Mouse (Mus musculus) stomach, postnatal 0 days (tissue): ENCODE measurements at regions not wholly inside any gene's neighbourhood (a gene's known extent, or its start where the extent isn't known, plus 50 kb on each side); places are given as distances from the start of the nearest gene placed in this dataset.

Experiments
- CTCF ChIP-seq: IDR thresholded peaks from 2 replicates; pipeline ENCODE4 v1.5.1; 2016; ENCODE audit warnings: antibody characterized with exemption, low read depth, mild to moderate bottlenecking, moderate library complexity
- EP300 ChIP-seq: optimal IDR thresholded peaks from 2 replicates; pipeline ENCODE3; 2016; ENCODE audit warnings: antibody characterized with exemption

GRCm38 (mm10) chr1:124845681-124846080, 589.8 kb downstream of the Actr3 start:
- TF ChIP-seq CTCF (no peak), EP300 (no peak)
